Mouse (Mus musculus): Measurements from ENCODE around the gene Rsl24d1.

- TF ChIP-seq CTCF (IDR thresholded peaks at IDR 0.05; ENCODE audit: low read depth) (no peak), EP300 (optimal IDR thresholded peaks at IDR 0.05) (no peak)
Observed at GRCm38 (mm10) chr9:73087121-73087520, 26.1 kb upstream of the Rsl24d1 start.

Measured in stomach, postnatal 0 days (tissue).